Mouse (Mus musculus): ENCODE measurements around the gene Gm7735.
"Not testable (repeated sequence)": the region's sequence is repeated elsewhere in the genome, so short reads cannot be mapped to it uniquely, and the experiment has no call there.

Gene Gm7735

GRCm38 (mm10) chr16:89169190-89169589 lies at the start of gene Gm7735:
Gene Gm7735, plus strand, starts transcription at chr16:89169490.
- DNase-seq: not testable (repeated sequence)

GRCm38 (mm10) chr16:89140551-89140950 lies 28.7 kb upstream of the Gm7735 start, which contains the start of gene Gm6358:
Gene Gm6358, plus strand, starts transcription at chr16:89140851.
- DNase-seq: no peak

GRCm38 (mm10) chr16:89150786-89151185 lies 18.5 kb upstream of the Gm7735 start, which contains the start of gene Gm10061:
Gene Gm10061, plus strand, starts transcription at chr16:89151086.
- DNase-seq: no peak

GRCm38 (mm10) chr16:89157652-89158051 lies 11.6 kb upstream of the Gm7735 start, which contains the start of gene Gm9789:
Gene Gm9789, plus strand, starts transcription at chr16:89157952.
- DNase-seq: no peak

- no peak for DNase-seq
Measured at GRCm38 (mm10) chr16:89174435-89174834, 5.1 kb downstream of the Gm7735 start, which contains the start of gene 1110057P08Rik. Gene 1110057P08Rik, plus strand, starts transcription at chr16:89174735.

GRCm38 (mm10) chr16:89188621-89189020 lies 19.3 kb downstream of the Gm7735 start:
- no peak for DNase-seq

GRCm38 (mm10) chr16:89205561-89205960 lies 36.3 kb downstream of the Gm7735 start, which contains the start of gene Krtap20-2:
Gene Krtap20-2, plus strand, starts transcription at chr16:89205861.
- no peak for DNase-seq
